Mouse (Mus musculus): ENCODE results near the gene Slc4a4. TPM values are rescaled to one million over a fixed set of nuclear protein-coding genes. Genes with fewer than 3 reads are reported as not detected.
A peak's percentile ranks its signal among the peaks of the same experiment; 100 is the strongest.

Gene Slc4a4
- total RNA-seq, 2 experiments from 2014 or later, result 110 to 122 TPM

- DNase-seq (ENCODE audit: low spot score in 2 of 2), result no peak
- intact Hi-C loops (cut with DNase I), result no loop called here
These were observed 21.0 kb downstream of the Slc4a4 start for GRCm38 (mm10) chr5:88907615-88908014.

- no peak for DNase-seq (ENCODE audit: low spot score in 2 of 2)
- intact Hi-C loops (cut with DNase I), result no loop called here
These were observed 26.0 kb downstream of the Slc4a4 start for GRCm38 (mm10) chr5:88912629-88913028.

DNA sequence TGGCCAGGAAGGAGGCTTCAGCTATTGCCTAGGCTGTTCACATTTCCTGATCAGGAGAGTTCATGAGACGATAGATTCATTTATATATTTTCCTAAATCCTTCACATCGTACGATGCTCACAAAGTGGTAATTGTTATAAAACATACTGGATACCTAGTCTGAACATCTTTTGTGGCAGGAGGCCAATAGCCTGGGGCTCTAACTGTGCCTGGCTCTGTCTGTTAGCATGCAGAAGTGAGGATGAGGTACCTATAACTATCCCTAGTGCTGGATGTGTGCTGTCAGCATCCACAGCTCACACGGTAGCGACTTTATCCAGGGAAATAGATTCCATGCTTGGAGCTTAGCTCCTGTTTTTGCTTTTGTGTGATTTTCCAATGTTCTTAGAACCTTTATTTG lies 28.5 kb downstream of the Slc4a4 start:
- intact Hi-C loops (cut with DNase I), result no loop called here
- DNase-seq (ENCODE audit: low spot score in 2 of 2), result no peak

GRCm38 (mm10) chr5:88916501-88916971 lies 29.9 kb downstream of the Slc4a4 start:
- intact Hi-C loops (cut with DNase I), result no loop called here
- no peak for DNase-seq (ENCODE audit: low spot score in 2 of 2)

DNA sequence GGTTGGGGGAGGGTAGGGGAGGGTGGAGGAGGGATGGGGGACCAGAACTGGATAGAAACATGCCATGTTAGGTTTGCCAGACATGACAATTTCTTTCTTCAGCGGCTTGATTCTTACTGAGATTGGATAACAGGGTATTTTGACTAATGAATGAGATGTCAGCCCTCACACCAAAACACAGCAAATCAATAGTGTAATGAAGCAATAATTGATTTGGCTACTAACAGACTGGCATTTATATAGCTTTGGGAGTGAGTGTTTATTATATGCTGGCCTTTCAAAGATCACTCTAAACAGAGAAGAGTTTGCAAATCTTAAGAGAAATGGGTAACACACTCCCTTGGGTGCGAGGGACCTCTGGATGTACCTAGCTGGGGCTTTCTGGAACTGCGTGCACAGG lies 30.6 kb downstream of the Slc4a4 start:
- no peak for DNase-seq (ENCODE audit: low spot score in 2 of 2)
- intact Hi-C loops (cut with DNase I), result no loop called here

GRCm38 (mm10) chr5:88917630-88918029 lies 31.0 kb downstream of the Slc4a4 start:
- intact Hi-C loops (cut with DNase I), result no loop called here

DNA sequence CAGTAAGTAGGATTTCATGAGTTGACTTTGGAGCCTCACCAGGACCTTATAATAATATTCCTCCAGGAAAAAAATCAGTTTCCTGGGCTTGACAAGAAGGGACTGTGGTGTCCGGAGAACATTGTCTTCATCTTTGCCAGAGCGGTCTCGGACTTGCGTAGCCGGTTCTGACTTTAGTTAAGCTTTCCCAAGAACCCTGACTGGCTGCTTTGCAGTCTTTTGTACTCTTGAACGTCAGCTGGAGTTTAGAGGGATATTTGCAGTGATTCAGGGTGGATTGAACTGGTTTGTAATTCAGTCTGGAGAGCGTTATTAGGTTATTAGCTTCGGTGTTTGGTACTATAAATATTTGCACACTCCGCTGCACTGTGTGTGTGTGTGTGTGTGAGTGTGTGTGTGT lies 31.9 kb downstream of the Slc4a4 start:
- DNase-seq (ENCODE audit: low spot score in 2 of 2), result no peak
- intact Hi-C loops (cut with DNase I), result no loop called here

More at GRCm38 (mm10) chr5:88917630-88918029, 31.0 kb downstream of the Slc4a4 start:
- DNase-seq (ENCODE audit: low spot score in 2 of 2), result no peak

GRCm38 (mm10) chr5:88925576-88925975 lies 39.0 kb downstream of the Slc4a4 start:
- DNase-seq (ENCODE audit: low spot score in 2 of 2), result no peak
- intact Hi-C loops (cut with DNase I), result loop anchor here (5.0 kb wide), 1 partner anchor 452 kb away; no protein-coding TSS in a partner anchor

GRCm38 (mm10) chr5:88928201-88928916 lies 41.7 kb downstream of the Slc4a4 start:
- intact Hi-C loops (cut with DNase I), result loop anchor here (2.0 to 5.0 kb wide), 2 partner anchors 292 to 449 kb away; no protein-coding TSS in a partner anchor
- peak; percentile 59 to 72 for DNase-seq (ENCODE audit: low spot score in 2 of 2)

- peak; percentile 73 to 91 for DNase-seq (ENCODE audit: low spot score in 2 of 2)
- intact Hi-C loops (cut with DNase I), result loop anchor here (2.0 to 10.0 kb wide), 4 partner anchors 125 to 448 kb away; no protein-coding TSS in a partner anchor
These were observed 42.9 kb downstream of the Slc4a4 start for GRCm38 (mm10) chr5:88929392-88930094.

- intact Hi-C loops (cut with DNase I), result loop anchor here (10.0 kb wide), 2 partner anchors 125 to 205 kb away; no protein-coding TSS in a partner anchor
- DNase-seq (ENCODE audit: low spot score in 2 of 2), result no peak
These were observed 43.5 kb downstream of the Slc4a4 start for GRCm38 (mm10) chr5:88930129-88930528.

DNA sequence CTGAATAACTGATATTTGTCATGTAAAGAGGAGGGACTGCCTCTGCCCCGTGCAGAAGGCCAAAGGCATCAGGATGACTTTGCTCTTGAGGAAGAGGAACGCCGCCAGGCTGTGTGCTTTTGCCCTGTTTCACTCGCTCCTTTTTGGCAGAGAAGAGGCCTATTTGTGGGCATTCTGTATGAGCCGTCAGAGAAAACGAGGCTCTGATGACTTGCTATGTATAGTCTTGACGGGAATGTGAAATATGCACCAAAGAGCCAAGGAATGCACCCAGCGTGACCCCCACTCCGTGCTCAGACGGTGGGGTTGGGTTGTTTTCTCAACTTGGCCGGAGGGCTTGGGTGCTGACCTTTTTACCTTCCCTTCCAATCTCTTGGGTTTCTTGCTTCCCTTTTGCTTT lies 44.0 kb downstream of the Slc4a4 start:
- no peak for DNase-seq (ENCODE audit: low spot score in 2 of 2)
- intact Hi-C loops (cut with DNase I), result loop anchor here (10.0 kb wide), 2 partner anchors 124 to 204 kb away; no protein-coding TSS in a partner anchor

GRCm38 (mm10) chr5:88931176-88931575 lies 44.6 kb downstream of the Slc4a4 start:
- intact Hi-C loops (cut with DNase I), result loop anchor here (10.0 kb wide), 2 partner anchors 124 to 204 kb away; no protein-coding TSS in a partner anchor
- no peak for DNase-seq (ENCODE audit: low spot score in 2 of 2)

DNA sequence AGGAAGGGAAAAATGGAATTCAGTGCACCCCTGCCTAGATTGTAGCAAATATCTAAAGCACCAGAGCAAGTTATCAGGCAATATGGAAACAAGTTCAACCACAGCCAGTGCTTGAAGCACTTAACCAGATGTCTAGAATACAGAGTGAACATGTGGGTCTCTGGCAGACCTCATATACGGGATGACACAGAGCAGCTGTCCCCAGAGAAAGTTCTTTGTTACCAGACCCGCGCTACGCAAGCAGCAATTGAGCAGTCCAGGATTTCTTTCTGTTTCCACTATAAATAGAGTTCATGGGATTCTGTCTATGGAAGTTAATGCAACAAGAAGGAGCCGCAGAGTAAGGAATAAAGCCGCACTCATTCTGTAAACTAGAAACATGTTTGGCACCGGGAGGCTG lies 46.8 kb downstream of the Slc4a4 start:
- intact Hi-C loops (cut with DNase I), result loop anchor here (10.0 kb wide), 2 partner anchors 121 to 201 kb away; no protein-coding TSS in a partner anchor
- no peak for DNase-seq (ENCODE audit: low spot score in 2 of 2)

DNA sequence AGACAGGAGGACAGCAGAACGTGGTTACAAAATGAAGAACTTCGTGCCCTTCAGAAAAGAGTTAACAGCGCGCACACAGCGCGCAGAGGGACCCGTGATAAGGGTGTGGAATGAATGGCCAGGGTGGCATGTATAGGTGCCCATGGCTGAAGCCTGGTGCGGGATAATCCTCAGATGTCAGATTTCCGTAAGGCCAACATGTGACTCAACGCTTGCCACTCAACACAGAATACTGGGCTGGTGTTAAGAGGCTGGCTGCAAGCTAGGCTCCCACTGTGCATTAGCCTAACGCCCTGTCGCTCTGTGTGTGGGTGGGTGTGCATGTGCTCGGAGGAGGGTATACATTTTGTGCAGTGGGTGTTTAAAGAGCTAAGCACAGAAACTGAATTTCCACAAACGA lies 47.3 kb downstream of the Slc4a4 start:
- peak; percentile 55 to 76 for DNase-seq (ENCODE audit: low spot score in 2 of 2)
- intact Hi-C loops (cut with DNase I), result loop anchor here (10.0 kb wide), 2 partner anchors 121 to 201 kb away; no protein-coding TSS in a partner anchor

GRCm38 (mm10) chr5:88938208-88938607 lies 51.6 kb downstream of the Slc4a4 start:
- DNase-seq (ENCODE audit: low spot score in 2 of 2), result no peak
- intact Hi-C loops (cut with DNase I), result loop anchor here (10.0 kb wide), 2 partner anchors 117 to 197 kb away; no protein-coding TSS in a partner anchor

DNA sequence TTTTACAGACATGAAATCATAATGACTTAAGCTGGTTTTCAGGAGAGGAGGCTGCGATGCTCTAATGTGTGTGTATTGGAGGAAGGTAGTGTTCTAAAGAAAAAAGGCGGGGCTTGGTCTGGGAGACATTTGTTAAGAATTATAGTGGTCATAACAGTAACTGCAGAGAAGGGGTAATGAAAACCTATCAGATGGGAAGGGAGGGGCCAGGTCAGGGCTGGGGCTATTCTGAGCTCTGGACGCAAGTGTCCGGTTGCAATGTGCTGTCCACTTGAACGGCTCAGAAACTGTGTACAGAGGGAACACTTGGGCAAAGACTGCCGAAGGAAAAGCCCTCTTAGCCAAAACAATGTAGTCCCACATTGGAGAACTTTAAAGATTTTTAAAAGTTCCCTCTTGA lies 52.5 kb downstream of the Slc4a4 start:
- intact Hi-C loops (cut with DNase I), result loop anchor here (10.0 kb wide), 2 partner anchors 116 to 196 kb away; no protein-coding TSS in a partner anchor
- DNase-seq (ENCODE audit: low spot score in 2 of 2), result no peak

GRCm38 (mm10) chr5:88939782-88940181 lies 53.2 kb downstream of the Slc4a4 start:
- no peak for DNase-seq (ENCODE audit: low spot score in 2 of 2)
- intact Hi-C loops (cut with DNase I), result loop anchor here (10.0 kb wide), 2 partner anchors 115 to 195 kb away; no protein-coding TSS in a partner anchor

DNA sequence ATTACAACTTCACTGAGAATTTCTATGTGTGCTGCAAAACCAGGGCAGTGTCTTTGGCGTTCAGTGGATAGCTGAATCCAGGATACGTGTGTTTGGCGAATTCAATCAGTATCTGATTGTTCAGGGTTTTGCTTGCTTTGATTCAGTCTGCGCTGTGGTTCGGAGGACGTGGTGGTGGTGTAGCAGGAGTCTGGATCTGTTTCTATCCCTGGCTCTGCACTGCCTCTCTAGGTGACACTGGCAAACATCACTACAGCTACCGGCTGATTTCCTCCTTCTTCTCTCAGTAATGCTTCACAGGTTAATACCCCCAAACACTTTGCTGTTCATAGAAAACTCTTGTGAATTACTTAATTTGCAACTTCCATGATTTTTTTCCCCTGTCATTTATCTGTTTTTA lies 55.3 kb downstream of the Slc4a4 start:
- DNase-seq (ENCODE audit: low spot score in 2 of 2), result no peak
- intact Hi-C loops (cut with DNase I), result no loop called here
